Mouse (Mus musculus): ENCODE measurements around the gene Upp2.

Upp2 gene

GRCm38 (mm10) chr2:58672520-58672919 lies 105.4 kb downstream of the Upp2 start:
- DNase-seq (ENCODE audit: low read depth, low spot score) = no peak

GRCm38 (mm10) chr2:58679968-58680367 lies 112.9 kb downstream of the Upp2 start:
- no peak for DNase-seq (ENCODE audit: low read depth, low spot score)

GRCm38 (mm10) chr2:58680794-58681193 lies 113.7 kb downstream of the Upp2 start:
- peak; percentile 69 for DNase-seq (ENCODE audit: low read depth, low spot score)

GRCm38 (mm10) chr2:58681394-58681793 lies 114.3 kb downstream of the Upp2 start:
- DNase-seq (ENCODE audit: low read depth, low spot score) = no peak

GRCm38 (mm10) chr2:58697501-58697900 lies 130.4 kb downstream of the Upp2 start:
- DNase-seq (ENCODE audit: low read depth, low spot score) = no peak

GRCm38 (mm10) chr2:58699931-58700330 lies 132.8 kb downstream of the Upp2 start:
- DNase-seq (ENCODE audit: low read depth, low spot score) = peak; percentile 78

- no peak for DNase-seq (ENCODE audit: low read depth, low spot score)
Measured at GRCm38 (mm10) chr2:58700354-58700753, 133.3 kb downstream of the Upp2 start.

GRCm38 (mm10) chr2:58701627-58702026 lies 134.5 kb downstream of the Upp2 start:
- no peak for DNase-seq (ENCODE audit: low read depth, low spot score)

GRCm38 (mm10) chr2:58703226-58703625 lies 136.1 kb downstream of the Upp2 start:
- DNase-seq (ENCODE audit: low read depth, low spot score) = no peak

- DNase-seq (ENCODE audit: low read depth, low spot score) = no peak
Measured at GRCm38 (mm10) chr2:58703646-58704045, 136.5 kb downstream of the Upp2 start.

- no peak for DNase-seq (ENCODE audit: low read depth, low spot score)
Measured at GRCm38 (mm10) chr2:58704576-58704975, 137.5 kb downstream of the Upp2 start.

- DNase-seq (ENCODE audit: low read depth, low spot score) = no peak
Measured at GRCm38 (mm10) chr2:58707676-58708075, 140.6 kb downstream of the Upp2 start.

GRCm38 (mm10) chr2:58710234-58710633 lies 143.1 kb downstream of the Upp2 start:
- no peak for DNase-seq (ENCODE audit: low read depth, low spot score)

GRCm38 (mm10) chr2:58711049-58711448 lies 144.0 kb downstream of the Upp2 start:
- no peak for DNase-seq (ENCODE audit: low read depth, low spot score)

- peak; percentile 20 for DNase-seq (ENCODE audit: low read depth, low spot score)
Measured at GRCm38 (mm10) chr2:58711491-58711890, 144.4 kb downstream of the Upp2 start.

GRCm38 (mm10) chr2:58711935-58712334 lies 144.8 kb downstream of the Upp2 start:
- DNase-seq (ENCODE audit: low read depth, low spot score) = peak; percentile 36

- DNase-seq (ENCODE audit: low read depth, low spot score) = no peak
Measured at GRCm38 (mm10) chr2:58717898-58718297, 150.8 kb downstream of the Upp2 start.

GRCm38 (mm10) chr2:58737192-58737820 lies 170.2 kb downstream of the Upp2 start:
- peak; percentile 12 for DNase-seq (ENCODE audit: low read depth, low spot score)

- DNase-seq (ENCODE audit: low read depth, low spot score) = no peak
Measured at GRCm38 (mm10) chr2:58741213-58741612, 174.1 kb downstream of the Upp2 start.

- no peak for DNase-seq (ENCODE audit: low read depth, low spot score)
Measured at GRCm38 (mm10) chr2:58742026-58742425, 174.9 kb downstream of the Upp2 start.

- DNase-seq (ENCODE audit: low read depth, low spot score) = no peak
Measured at GRCm38 (mm10) chr2:58743446-58743845, 176.3 kb downstream of the Upp2 start.

GRCm38 (mm10) chr2:58747483-58748229 lies 180.6 kb downstream of the Upp2 start:
- peak; percentile 17 for DNase-seq (ENCODE audit: low read depth, low spot score)

- DNase-seq (ENCODE audit: low read depth, low spot score) = no peak
Measured at GRCm38 (mm10) chr2:58748296-58748695, 181.2 kb downstream of the Upp2 start.

Data from mesoderm, embryonic 11.5 days (tissue).